Mouse (Mus musculus) heart, postnatal 0 days (tissue): ENCODE results near the gene Agr2.

Source experiments
- CTCF ChIP-seq: IDR thresholded peaks from 2 replicates; pipeline ENCODE4 v1.5.1; 2016; ENCODE audit warnings: antibody characterized with exemption, control low read depth, low read depth
- EP300 ChIP-seq: IDR thresholded peaks from 2 replicates; pipeline ENCODE4 v1.6.1; 2016; ENCODE audit warnings: antibody characterized with exemption, low read depth

DNA sequence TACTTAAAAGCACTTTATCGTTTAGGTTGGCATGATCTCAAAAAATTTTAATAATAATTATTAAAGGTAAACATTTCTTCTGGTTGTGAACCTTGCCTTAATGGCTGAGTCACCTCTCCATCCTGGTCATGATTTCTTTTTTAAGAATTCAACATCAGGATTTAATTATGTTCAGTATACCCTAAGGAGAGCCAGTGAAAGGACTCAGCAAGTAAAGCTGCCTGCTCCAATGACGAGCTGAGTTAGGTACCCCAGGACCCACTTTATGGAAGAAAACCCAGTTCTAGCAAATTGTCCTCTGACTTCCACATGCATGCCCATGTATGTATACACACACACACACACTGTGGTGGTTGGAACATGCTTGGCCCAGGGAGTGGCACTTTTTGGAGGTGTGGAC is 54.9 kb downstream of the Agr2 start:
- TF ChIP-seq CTCF (no peak), EP300 (no peak)
